ENCODE assay signal across 24 mouse cellular contexts in the genomic region with DNA sequence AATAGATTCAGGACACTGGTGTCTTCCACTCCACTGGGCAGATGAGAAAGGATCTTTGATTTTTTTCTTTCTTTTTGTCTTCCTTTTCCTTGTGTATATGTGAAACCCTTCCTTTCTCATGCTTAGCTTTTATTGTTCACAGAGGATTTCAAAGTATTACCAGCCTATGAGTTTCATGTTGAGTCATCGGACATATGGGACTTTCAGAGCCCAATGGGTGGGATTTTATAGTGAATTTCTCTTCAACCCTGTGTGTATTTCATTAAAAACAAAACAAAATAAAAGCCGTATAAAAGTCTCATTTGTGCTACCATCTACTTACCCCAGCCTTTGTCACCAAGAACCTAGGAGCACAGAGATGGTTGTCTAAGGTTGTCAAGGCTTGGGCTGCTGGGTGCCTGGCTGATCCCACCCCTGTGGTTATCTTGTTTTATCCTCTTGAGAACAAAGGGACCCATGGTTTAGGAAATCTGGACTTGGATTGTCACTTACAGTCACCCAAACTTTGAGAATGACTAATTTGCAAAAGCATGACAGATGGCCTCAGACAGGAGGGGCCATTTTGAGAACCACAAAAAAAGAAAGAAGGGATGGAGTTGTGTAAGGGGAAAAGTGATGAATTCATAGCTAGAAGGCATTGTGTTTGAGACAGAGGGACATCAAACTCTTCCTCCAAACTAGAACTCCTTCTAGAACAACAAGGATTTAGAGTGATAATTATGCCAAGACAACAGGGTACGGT. TPM values are rescaled to one million over a fixed set of nuclear protein-coding genes. Genes with fewer than 3 reads are reported as not detected.
DNase-seq lines count a peak whose midpoint lies in the region; TF ChIP-seq lines count a peak whose summit lies in the region.
"Had no signal": no experiment of that assay in that cellular context is flagged by ENCODE, and none has a peak within 500 bp of the region (broad histone marks: within the 10 kb centered on the region; RNA-seq: fewer than 3 reads in every experiment).

No protein-coding gene starts in this region.

- peak overlapping the region; percentile 36; the same call in 1 of the 2 replicates for H3K27ac ChIP-seq in CH12.LX (ENCODE audit: insufficient read depth, low read depth)
- H3K27ac ChIP-seq: embryonic facial prominence, embryonic 12.5 days; embryonic facial prominence, embryonic 15.5 days; forebrain, embryonic 12.5 days; forebrain, embryonic 15.5 days; gastrocnemius, adult 2 months; hindbrain, embryonic 10.5 days; hindbrain, embryonic 13.5 days had no signal

- peak; percentile 73 for TF ChIP-seq EP300 in CH12.LX (IDR thresholded peaks at IDR 0.05; ENCODE audit: low read length)

- H3K9ac ChIP-seq in CH12.LX (ENCODE audit: insufficient read depth, low read depth), result no peak overlapping the region
- H3K9ac ChIP-seq: embryonic facial prominence, embryonic 12.5 days; embryonic facial prominence, embryonic 15.5 days; forebrain, embryonic 12.5 days; forebrain, embryonic 15.5 days; hindbrain, embryonic 13.5 days had no signal

- H3K4me2 ChIP-seq in CH12.LX (ENCODE audit: insufficient read depth, low read depth, poor library complexity, severe bottlenecking), result peak overlapping the region; percentile 22; the same call in 1 of the 2 replicates
- peak overlapping the region; percentile 31 for H3K4me2 ChIP-seq in myocyte (ENCODE audit: low read depth)
- H3K4me2 ChIP-seq: embryonic facial prominence, embryonic 12.5 days; embryonic facial prominence, embryonic 15.5 days; forebrain, embryonic 12.5 days; forebrain, embryonic 15.5 days; heart, embryonic 11.5 days; hindbrain, embryonic 13.5 days had no signal

- H3K36me3 ChIP-seq in CH12.LX (replicated peaks in 1 of 2; ENCODE audit: control insufficient read depth in 1 of 2, insufficient read depth in 1 of 2, low read length in 1 of 2) (peaks cover 7 to 70% of the 10 kb centered on the region in 2 experiments), myocyte (ENCODE audit: control insufficient read depth, insufficient read depth) (no peaks in the 10 kb centered on the region)
- H3K36me3 ChIP-seq: embryonic facial prominence, embryonic 12.5 days; embryonic facial prominence, embryonic 15.5 days; forebrain, embryonic 12.5 days; forebrain, embryonic 15.5 days; hindbrain, embryonic 10.5 days; hindbrain, embryonic 13.5 days had no signal

- H3K79me2 ChIP-seq in CH12.LX (replicated peaks; ENCODE audit: control insufficient read depth, extremely low read depth, insufficient read depth, poor library complexity, severe bottlenecking) (peaks cover 6% of the 10 kb centered on the region), myocyte (ENCODE audit: control insufficient read depth, insufficient read depth) (no peaks in the 10 kb centered on the region)

- no peak for TF ChIP-seq POLR2A in CH12.LX (IDR thresholded peaks at IDR 0.05; ENCODE audit: low read depth, low read length)
- TF ChIP-seq POLR2A in myocyte (IDR thresholded peaks at IDR 0.05; ENCODE audit: insufficient read length, low read depth), result no peak

- in situ Hi-C loops in CH12.LX (cut with MboI; ENCODE audit: low pct_ligation_motif_present, low pct_unique_long_range_greater_than_20kb, low sequenced_read_pairs), result no loop called here

- H3K9me3 ChIP-seq in CH12.LX (replicated peaks; ENCODE audit: low read length), result no peaks in the 10 kb centered on the region
- H3K9me3 ChIP-seq: embryonic facial prominence, embryonic 12.5 days; embryonic facial prominence, embryonic 15.5 days; forebrain, embryonic 12.5 days; forebrain, embryonic 15.5 days; hindbrain, embryonic 10.5 days; hindbrain, embryonic 13.5 days had no signal

- H3ac ChIP-seq in myocyte (ENCODE audit: control insufficient read depth, insufficient read length), result no peak overlapping the region

- TF ChIP-seq RAD21 in CH12.LX (IDR thresholded peaks at IDR 0.05; ENCODE audit: low read depth, low read length), result no peak

- no peak for TF ChIP-seq CTCF in CH12.LX (conservative IDR thresholded peaks at IDR 0.05 in 1 of 2, IDR thresholded peaks at IDR 0.05 in 1 of 2; ENCODE audit: low read depth in 2 of 2, low read length in 2 of 2)

- H3K4me3 ChIP-seq in CH12.LX (replicated peaks in 1 of 3; ENCODE audit: low read depth in 2 of 3, low read length in 2 of 3, poor library complexity in 1 of 3) (no peak overlapping the region), myocyte (no peak overlapping the region)
- H3K4me3 ChIP-seq: embryonic facial prominence, embryonic 12.5 days; embryonic facial prominence, embryonic 15.5 days; erythroblast, embryonic 14.5 days; forebrain, embryonic 12.5 days; forebrain, embryonic 15.5 days; gastrocnemius, adult 2 months; hindbrain, embryonic 10.5 days; hindbrain, embryonic 13.5 days had no signal

- dilution Hi-C loops in CH12.LX (cut with MboI; ENCODE audit: extremely low pct_ligation_motif_present, extremely low pct_unique_long_range_greater_than_20kb, low sequenced_read_pairs), result no loop called here

- H3K27me3 ChIP-seq in CH12.LX (replicated peaks) (no peaks in the 10 kb centered on the region), myocyte (ENCODE audit: control insufficient read depth, insufficient read depth, insufficient read length) (no peaks in the 10 kb centered on the region)
- H3K27me3 ChIP-seq: embryonic facial prominence, embryonic 12.5 days; embryonic facial prominence, embryonic 15.5 days; forebrain, embryonic 12.5 days; forebrain, embryonic 15.5 days; hindbrain, embryonic 13.5 days had no signal

- peaks cover 37 to 75% of the 10 kb centered on the region in 2 experiments for H3K4me1 ChIP-seq in CH12.LX (ENCODE audit: control insufficient read depth in 1 of 2, insufficient read depth in 2 of 2)
- H3K4me1 ChIP-seq: embryonic facial prominence, embryonic 12.5 days; embryonic facial prominence, embryonic 15.5 days had no signal

- DNase-seq in 3T3-L1 (ENCODE audit: low read depth, low spot score), result peak; percentile 57
- no peak for DNase-seq in CH12.LX (ENCODE audit: extremely low read depth)
- DNase-seq in brain, adult 2 months (ENCODE audit: low read depth, low spot score), result peak; percentile 38
- DNase-seq in adrenal gland, postnatal 10 days, result no peak
- DNase-seq in cerebellum, postnatal 10 days, result no peak
- no peak for DNase-seq in right cerebral cortex, adult 2 months (ENCODE audit: low spot score in 2 of 2)
- DNase-seq: adrenal gland, postnatal 14 days; cerebellum, adult 11-12 months; cerebellum, adult 9-10 months; cerebellum, postnatal 25 days; gastrocnemius, adult 2 months; gastrocnemius, postnatal 14 days; heart, adult 11 months; heart, postnatal 36 days; kidney, adult 18-20 months had no signal

TF ChIP-seq in CH12.LX, 34 proteins besides CTCF, POLR2A, EP300 and RAD21:
- TF ChIP-seq TBP (conservative IDR thresholded peaks at IDR 0.05; ENCODE audit: low read depth, low read length), result no peak
- TF ChIP-seq RCOR1 (conservative IDR thresholded peaks at IDR 0.05; ENCODE audit: low read depth, low read length), result 0 out of 2 replicates have a peak, but pooled peaks have one; percentile 53
- no peak for TF ChIP-seq ZKSCAN1 (IDR thresholded peaks at IDR 0.05; ENCODE audit: borderline replicate concordance, low read depth, low read length)
- TF ChIP-seq IRF4 (IDR thresholded peaks at IDR 0.05; ENCODE audit: low read depth, low read length), result peak; percentile 82
- TF ChIP-seq NELFE (IDR thresholded peaks at IDR 0.05; ENCODE audit: low read depth, low read length), result no peak
- TF ChIP-seq ETS1 (conservative IDR thresholded peaks at IDR 0.05; ENCODE audit: low read depth, low read length), result no peak
- no peak for TF ChIP-seq E2F4 (IDR thresholded peaks at IDR 0.05; ENCODE audit: insufficient replicate concordance, low read depth, low read length)
- no peak for TF ChIP-seq ELF1 (IDR thresholded peaks at IDR 0.05; ENCODE audit: low read depth, low read length)
- 0 out of 2 replicates have a peak, but pooled peaks have one; percentile 4 for TF ChIP-seq BHLHE40 (IDR thresholded peaks at IDR 0.05; ENCODE audit: low read depth, low read length)
- peak; percentile 25; the same call in 1 of the 2 replicates for TF ChIP-seq ZNF384 (IDR thresholded peaks at IDR 0.05; ENCODE audit: low read depth, low read length)
- 0 out of 2 replicates have a peak, but pooled peaks have one; percentile 33 for TF ChIP-seq MAFK (IDR thresholded peaks at IDR 0.05; ENCODE audit: insufficient replicate concordance, low read length)
- peak; percentile 83 for TF ChIP-seq JUND (conservative IDR thresholded peaks at IDR 0.05; ENCODE audit: low read depth, low read length)
- TF ChIP-seq PAX5 (IDR thresholded peaks at IDR 0.05; ENCODE audit: low read length), result no peak
- peak; percentile 60 for TF ChIP-seq JUN (IDR thresholded peaks at IDR 0.05; ENCODE audit: insufficient read depth, low read depth, low read length)

TF ChIP-seq in myocyte, 11 proteins besides CTCF, POLR2A, EP300 and RAD21:
- TF ChIP-seq POLR2AphosphoS2 (IDR thresholded peaks at IDR 0.05; ENCODE audit: insufficient read length, low read depth), result no peak
- TF ChIP-seq E2F4 (IDR thresholded peaks at IDR 0.05; ENCODE audit: insufficient read depth), result no peak
- no peak for TF ChIP-seq TCF12 (IDR thresholded peaks at IDR 0.05; ENCODE audit: insufficient read depth, poor library complexity, severe bottlenecking)
- TF ChIP-seq REST (IDR thresholded peaks at IDR 0.05; ENCODE audit: insufficient read depth, insufficient read length), result no peak
- no peak for TF ChIP-seq MAX (IDR thresholded peaks at IDR 0.05; ENCODE audit: low read depth)
- no peak for TF ChIP-seq MYOG (IDR thresholded peaks at IDR 0.05; ENCODE audit: control insufficient read depth in 1 of 3, insufficient read depth in 1 of 3, insufficient read length in 2 of 3, low read depth in 2 of 3)
- TF ChIP-seq TCF3 (IDR thresholded peaks at IDR 0.05; ENCODE audit: insufficient read length, low read depth), result no peak
- no peak for TF ChIP-seq SRF (IDR thresholded peaks at IDR 0.05; ENCODE audit: control insufficient read depth, insufficient read length, low read depth)
- TF ChIP-seq USF1 (IDR thresholded peaks at IDR 0.05; ENCODE audit: low read depth), result no peak
- no peak for TF ChIP-seq MYOD1 (IDR thresholded peaks at IDR 0.05; ENCODE audit: control insufficient read depth in 1 of 3, insufficient read length in 2 of 3, low read depth in 2 of 3)
- TF ChIP-seq CEBPB (IDR thresholded peaks at IDR 0.05; ENCODE audit: insufficient read depth, poor library complexity, severe bottlenecking), result no peak

RNA-seq across cellular contexts. Expression of a gene that starts 41.9 kb away (rescaled TPM):
- total RNA-seq in CH12.LX (2012; rRNA removed) (42.5 and 46.5 TPM in 2 replicates), CH12.LX (2014; rRNA removed) (44.6 and 48.7 TPM in 2 replicates)
- polyA plus RNA-seq in CH12.LX (2012; ENCODE audit: insufficient read length, low read depth) (41.3 and 54.1 TPM in 2 replicates), myocyte (2012; fragmentation: generic; extraction: Trizol) (11.6 TPM)
- 10 to 100 TPM; 21.4 to 32.6 TPM for total RNA-seq in adrenal gland, postnatal 10 days (2021)
- polyA plus RNA-seq: erythroblast, embryonic 14.5 days had no signal

Comparison
In these comparisons a context has a peak if more than half of its experiments do, and no peak if none do; other contexts are left out.
1. DNase-seq: peak in 3T3-L1 (single experiment) and brain, adult 2 months (single experiment); none in CH12.LX (single experiment), adrenal gland, postnatal 10 days (single experiment), cerebellum, postnatal 10 days (0 of 2) and right cerebral cortex, adult 2 months (0 of 2).